Mouse (Mus musculus) thymus, adult 2 months (tissue): Measurements from ENCODE around the gene Tcf7l2.

Experiments
- CTCF ChIP-seq: fragments of 200-500 bp; IDR thresholded peaks from 2 replicates; pipeline ENCODE4 v1.5.1; 2012; ENCODE audit warnings: mild to moderate bottlenecking, control low read depth, low read length, moderate library complexity, borderline replicate concordance; ENCODE audit not compliant: control insufficient read depth, poor library complexity, insufficient read depth; ENCODE audit errors: extremely low read depth
- POLR2A ChIP-seq: fragments of 200-500 bp; IDR thresholded peaks from 2 replicates; pipeline ENCODE4 v1.6.1; 2012; ENCODE audit warnings: mild to moderate bottlenecking, low read length, control low read depth, moderate library complexity; ENCODE audit not compliant: control insufficient read depth, poor library complexity, insufficient read depth; ENCODE audit errors: extremely low read depth

DNA sequence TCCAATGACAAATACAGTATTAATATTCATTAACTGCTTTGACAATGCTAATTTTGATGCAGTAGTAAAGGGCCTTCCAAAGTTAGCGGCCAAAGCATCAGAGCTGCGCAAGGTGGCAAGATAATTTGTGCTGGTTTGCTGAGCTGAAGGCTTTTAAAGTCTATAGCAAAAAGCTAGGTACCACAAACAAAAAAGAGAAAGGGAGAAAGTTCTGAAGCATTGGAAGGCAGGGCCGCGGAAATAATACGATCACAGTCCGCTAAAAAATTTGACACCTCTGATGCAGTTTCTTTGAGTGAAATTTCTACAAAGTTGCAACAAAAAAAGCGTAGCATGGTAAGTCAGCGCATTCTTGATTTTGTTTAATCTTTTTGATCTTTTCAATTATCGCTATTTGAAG, 152.8 kb downstream of the Tcf7l2 start:
- TF ChIP-seq POLR2A (no peak), CTCF (no peak)
